Comparison of ENCODE assay signal across 20 mouse cellular contexts in the genomic region with DNA sequence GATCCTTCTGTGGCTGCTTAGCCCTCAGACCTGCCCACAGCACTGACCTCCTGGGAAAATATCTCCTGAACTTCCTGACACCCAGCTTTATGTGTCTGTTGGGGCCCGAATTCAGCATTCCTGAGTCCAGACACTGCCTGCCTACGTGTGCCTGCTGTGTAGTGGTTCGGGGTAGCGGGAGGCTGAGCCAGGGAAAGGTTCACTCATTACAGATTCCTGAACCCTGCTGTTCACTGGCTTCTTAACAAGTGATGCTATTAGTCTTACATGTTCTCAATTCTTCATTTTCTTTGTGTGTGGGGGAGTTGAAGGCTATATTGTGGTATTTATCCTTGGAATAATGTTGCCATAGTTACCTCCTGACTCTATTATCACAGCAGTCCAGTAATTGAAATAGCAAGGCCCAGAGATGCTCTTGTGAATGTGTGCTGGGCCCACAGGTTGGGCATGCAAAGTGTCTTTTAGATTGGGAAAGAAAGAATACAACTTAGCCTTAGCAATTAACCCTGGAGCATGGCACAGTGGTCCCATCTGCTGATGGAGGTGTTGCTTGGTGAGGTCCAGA.
A peak's percentile ranks its signal among the peaks of the same experiment; 100 is the strongest.
DNase-seq lines count a peak whose midpoint lies in the region; ATAC-seq lines count a peak whose summit lies in the region.
"Had no signal": no experiment of that assay in that cellular context is flagged by ENCODE, and none has a peak within 500 bp of the region (broad histone marks: within the 10 kb centered on the region; RNA-seq: fewer than 3 reads in every experiment).

No protein-coding gene starts in this region.

- no peaks in the 10 kb centered on the region for H3K9me3 ChIP-seq in forebrain, embryonic 16.5 days (ENCODE audit: control insufficient read depth, low read length)
- H3K9me3 ChIP-seq in forebrain, embryonic 12.5 days, result no peaks in the 10 kb centered on the region
- H3K9me3 ChIP-seq in hindbrain, embryonic 16.5 days (ENCODE audit: control insufficient read depth, low read length), result no peaks in the 10 kb centered on the region
- H3K9me3 ChIP-seq in hindbrain, embryonic 14.5 days (ENCODE audit: control insufficient read depth, low read length), result no peaks in the 10 kb centered on the region
- no peaks in the 10 kb centered on the region for H3K9me3 ChIP-seq in midbrain, embryonic 15.5 days
- H3K9me3 ChIP-seq: embryonic facial prominence, embryonic 12.5 days; heart, embryonic 15.5 days had no signal

- no peak overlapping the region for H3K4me2 ChIP-seq in forebrain, embryonic 16.5 days (ENCODE audit: low read length)
- no peak overlapping the region for H3K4me2 ChIP-seq in forebrain, embryonic 12.5 days
- H3K4me2 ChIP-seq in hindbrain, embryonic 16.5 days (ENCODE audit: low read length), result no peak overlapping the region
- H3K4me2 ChIP-seq in hindbrain, embryonic 14.5 days (replicated peaks), result no peak overlapping the region
- H3K4me2 ChIP-seq in midbrain, embryonic 15.5 days, result no peak overlapping the region
- H3K4me2 ChIP-seq: embryonic facial prominence, embryonic 12.5 days; heart, embryonic 11.5 days; heart, embryonic 15.5 days had no signal

- DNase-seq in hindbrain, embryonic 14.5 days (ENCODE audit: low spot score), result no peak
- DNase-seq in brain, adult 2 months (ENCODE audit: low read depth, low spot score), result peak; percentile 14
- DNase-seq in cerebellum, adult 9-10 months, result no peak
- DNase-seq: adrenal gland, postnatal 14 days; cerebellum, adult 2 months; cerebellum, postnatal 25 days; gastrocnemius, postnatal 36 days; heart, adult 18-20 months; heart, postnatal 14 days; kidney, adult 11 months had no signal

- H3K27me3 ChIP-seq in forebrain, embryonic 16.5 days (replicated peaks; ENCODE audit: control insufficient read depth, insufficient read depth, low read length), result no peaks in the 10 kb centered on the region
- no peaks in the 10 kb centered on the region for H3K27me3 ChIP-seq in forebrain, embryonic 12.5 days
- no peaks in the 10 kb centered on the region for H3K27me3 ChIP-seq in hindbrain, embryonic 16.5 days (replicated peaks; ENCODE audit: control insufficient read depth, insufficient read depth, low read length)
- no peaks in the 10 kb centered on the region for H3K27me3 ChIP-seq in hindbrain, embryonic 14.5 days (ENCODE audit: control insufficient read depth, insufficient read depth, low read length)
- no peaks in the 10 kb centered on the region for H3K27me3 ChIP-seq in midbrain, embryonic 15.5 days (replicated peaks)
- H3K27me3 ChIP-seq: embryonic facial prominence, embryonic 12.5 days; heart, embryonic 15.5 days; Patski had no signal

- ATAC-seq in forebrain, embryonic 16.5 days, result peak; percentile 36; the same call in 1 of the 2 replicates
- no peak for ATAC-seq in forebrain, embryonic 12.5 days (ENCODE audit: low FRiP score)
- ATAC-seq in hindbrain, embryonic 16.5 days, result 0 out of 2 replicates have a peak, but pooled peaks have one; percentile 40
- no peak for ATAC-seq in hindbrain, embryonic 14.5 days (ENCODE audit: low FRiP score)
- ATAC-seq in midbrain, embryonic 15.5 days (replicated peaks), result no peak
- ATAC-seq: activated CD4-positive, CD25-positive, alpha-beta regulatory T cell, adult 4 months; hindbrain, postnatal 0 days; Patski had no signal

- H3K4me1 ChIP-seq in forebrain, embryonic 16.5 days (replicated peaks; ENCODE audit: control insufficient read depth, insufficient read depth, low read length), result peaks cover 11% of the 10 kb centered on the region
- 0 out of 2 replicates have a peak, but pooled peaks cover 5% of the 10 kb centered on the region for H3K4me1 ChIP-seq in forebrain, embryonic 12.5 days
- H3K4me1 ChIP-seq in hindbrain, embryonic 16.5 days (ENCODE audit: control insufficient read depth, insufficient read depth, low read depth, low read length), result peaks cover 6% of the 10 kb centered on the region
- H3K4me1 ChIP-seq in hindbrain, embryonic 14.5 days (replicated peaks; ENCODE audit: control insufficient read depth, insufficient read depth, low read length), result peaks cover 3% of the 10 kb centered on the region; the same call in 1 of the 2 replicates
- peaks cover 14% of the 10 kb centered on the region for H3K4me1 ChIP-seq in midbrain, embryonic 15.5 days
- H3K4me1 ChIP-seq: embryonic facial prominence, embryonic 12.5 days; heart, embryonic 15.5 days had no signal

- no peak overlapping the region for H3K4me3 ChIP-seq in forebrain, embryonic 16.5 days (replicated peaks; ENCODE audit: low read length)
- no peak overlapping the region for H3K4me3 ChIP-seq in forebrain, embryonic 12.5 days (replicated peaks)
- no peak overlapping the region for H3K4me3 ChIP-seq in hindbrain, embryonic 16.5 days (ENCODE audit: low read length)
- no peak overlapping the region for H3K4me3 ChIP-seq in hindbrain, embryonic 14.5 days (replicated peaks; ENCODE audit: low read length)
- no peak overlapping the region for H3K4me3 ChIP-seq in midbrain, embryonic 15.5 days
- H3K4me3 ChIP-seq: embryonic facial prominence, embryonic 12.5 days; heart, embryonic 15.5 days had no signal

- 38% methylated on average over 4 of the region's 4 CpGs for WGBS in forebrain, embryonic 16.5 days
- whole genome bisulfite sequencing in forebrain, embryonic 12.5 days, result 55% methylated on average over 4 of the region's 4 CpGs
- 41% methylated on average over 4 of the region's 4 CpGs for WGBS in hindbrain, embryonic 16.5 days
- WGBS in hindbrain, embryonic 14.5 days, result 49% methylated on average over 4 of the region's 4 CpGs
- WGBS in midbrain, embryonic 15.5 days, result 49% methylated on average over 4 of the region's 4 CpGs

- no peaks in the 10 kb centered on the region for H3K36me3 ChIP-seq in forebrain, embryonic 16.5 days (ENCODE audit: control insufficient read depth, insufficient read depth)
- no peaks in the 10 kb centered on the region for H3K36me3 ChIP-seq in forebrain, embryonic 12.5 days (replicated peaks)
- H3K36me3 ChIP-seq in hindbrain, embryonic 16.5 days (ENCODE audit: control insufficient read depth, insufficient read depth, low read length), result no peaks in the 10 kb centered on the region
- no peaks in the 10 kb centered on the region for H3K36me3 ChIP-seq in hindbrain, embryonic 14.5 days (replicated peaks; ENCODE audit: control insufficient read depth, insufficient read depth)
- no peaks in the 10 kb centered on the region for H3K36me3 ChIP-seq in midbrain, embryonic 15.5 days (replicated peaks)
- H3K36me3 ChIP-seq: embryonic facial prominence, embryonic 12.5 days; heart, embryonic 15.5 days had no signal

- H3K9ac ChIP-seq in forebrain, embryonic 16.5 days (replicated peaks; ENCODE audit: low read depth, low read length), result no peak overlapping the region
- H3K9ac ChIP-seq in forebrain, embryonic 12.5 days, result no peak overlapping the region
- no peak overlapping the region for H3K9ac ChIP-seq in hindbrain, embryonic 16.5 days (ENCODE audit: low read depth, low read length)
- H3K9ac ChIP-seq in hindbrain, embryonic 14.5 days, result no peak overlapping the region
- H3K9ac ChIP-seq in midbrain, embryonic 15.5 days, result no peak overlapping the region
- H3K9ac ChIP-seq: embryonic facial prominence, embryonic 12.5 days; heart, embryonic 15.5 days had no signal

- H3K27ac ChIP-seq in forebrain, embryonic 16.5 days (ENCODE audit: low read length), result no peak overlapping the region
- no peak overlapping the region for H3K27ac ChIP-seq in forebrain, embryonic 12.5 days
- H3K27ac ChIP-seq in hindbrain, embryonic 16.5 days (ENCODE audit: low read depth, low read length), result no peak overlapping the region
- no peak overlapping the region for H3K27ac ChIP-seq in hindbrain, embryonic 14.5 days
- peak overlapping the region; percentile 39; the same call in 1 of the 2 replicates for H3K27ac ChIP-seq in midbrain, embryonic 15.5 days
- H3K27ac ChIP-seq: embryonic facial prominence, embryonic 12.5 days; heart, embryonic 15.5 days; hindbrain, postnatal 0 days had no signal

Comparison
In these comparisons a context has a peak if more than half of its experiments do, and no peak if none do; other contexts are left out.
1. ATAC-seq: peak in forebrain, embryonic 16.5 days (single experiment) and hindbrain, embryonic 16.5 days (single experiment); none in forebrain, embryonic 12.5 days (single experiment), hindbrain, embryonic 14.5 days (single experiment) and midbrain, embryonic 15.5 days (single experiment).